Mouse (Mus musculus) kidney, adult 11 months (tissue): ENCODE results near the gene Elovl6.
A peak's percentile ranks its signal among the peaks of the same experiment; 100 is the strongest.

Experiments
- DNase-seq: peaks from one replicate; pipeline ENCODE4 v3.0.0; 2022

Elovl6 gene

DNA sequence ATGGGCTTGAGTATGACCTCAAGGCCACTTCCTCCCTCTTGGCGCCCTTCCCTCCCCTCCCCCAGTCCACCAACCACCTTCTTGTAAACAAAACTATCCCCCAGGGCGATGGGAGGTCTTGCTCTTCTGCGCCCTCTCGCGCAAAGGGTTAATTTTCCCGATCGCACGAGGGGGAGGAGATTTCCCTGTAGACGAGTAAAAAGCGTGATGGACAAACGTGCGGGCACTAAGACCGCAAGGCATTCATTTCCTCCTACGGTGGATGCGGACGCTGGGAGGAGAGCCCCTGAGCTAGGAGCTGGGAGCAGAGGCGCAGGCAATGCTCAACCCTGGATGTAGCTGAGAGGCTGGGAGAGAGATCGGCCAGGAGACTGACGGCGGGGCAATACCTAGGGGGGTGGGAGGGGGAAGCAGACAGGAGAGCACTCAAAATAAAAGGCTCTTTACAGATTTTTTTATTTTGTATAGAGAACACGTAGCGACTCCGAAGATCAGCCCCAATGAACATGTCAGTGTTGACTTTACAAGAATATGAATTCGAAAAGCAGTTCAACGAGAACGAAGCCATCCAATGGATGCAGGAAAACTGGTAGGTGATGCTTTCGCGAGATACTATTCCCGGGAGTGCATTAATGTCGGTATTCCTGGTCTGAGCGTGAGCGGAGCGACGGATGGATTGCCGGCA is at the start of gene Elovl6:
Gene Elovl6, plus strand, starts transcription at position 176 of the 685 bp plus-strand sequence.
- DNase-seq = peak; percentile 85

DNA sequence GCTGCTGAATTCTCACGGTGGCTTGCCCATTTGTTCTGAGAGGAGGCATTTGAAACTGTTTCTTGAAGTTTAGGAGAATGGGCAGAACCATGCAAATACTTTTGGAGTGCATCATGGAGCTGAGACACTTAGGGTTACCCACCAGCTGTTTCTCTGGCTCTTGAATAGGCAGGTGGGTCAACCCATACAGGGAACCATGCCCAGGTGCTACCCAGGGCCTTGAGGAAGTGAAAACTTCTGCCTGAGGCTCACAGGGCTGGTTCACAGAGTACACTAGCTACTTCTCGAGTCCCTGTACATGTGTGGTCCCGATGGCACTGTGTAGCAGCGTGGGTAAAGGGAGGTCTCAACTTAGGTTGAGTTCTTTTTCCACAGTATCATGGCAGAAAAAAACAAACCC is 43.4 kb upstream of the Elovl6 start:
- DNase-seq = no peak

DNA sequence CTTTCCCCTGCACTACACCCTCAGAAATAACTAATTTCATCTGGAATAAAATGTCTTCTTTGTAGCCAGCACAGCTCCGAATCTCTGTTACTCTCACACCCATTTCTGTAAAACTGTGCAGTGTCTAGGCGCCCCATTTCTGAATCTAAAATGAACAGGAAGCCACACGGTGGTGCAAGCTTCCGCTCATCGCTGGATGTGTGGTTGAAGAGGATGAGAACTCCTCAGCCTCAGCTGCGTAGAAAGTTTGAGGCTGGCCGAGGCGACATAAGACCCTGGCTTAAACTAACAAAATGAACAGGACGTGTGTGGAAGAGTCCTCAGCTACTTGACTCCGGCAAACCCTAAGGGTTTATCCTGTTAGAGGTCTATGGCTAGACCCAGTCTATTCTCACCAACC is 38.0 kb upstream of the Elovl6 start:
- DNase-seq = no peak

DNA sequence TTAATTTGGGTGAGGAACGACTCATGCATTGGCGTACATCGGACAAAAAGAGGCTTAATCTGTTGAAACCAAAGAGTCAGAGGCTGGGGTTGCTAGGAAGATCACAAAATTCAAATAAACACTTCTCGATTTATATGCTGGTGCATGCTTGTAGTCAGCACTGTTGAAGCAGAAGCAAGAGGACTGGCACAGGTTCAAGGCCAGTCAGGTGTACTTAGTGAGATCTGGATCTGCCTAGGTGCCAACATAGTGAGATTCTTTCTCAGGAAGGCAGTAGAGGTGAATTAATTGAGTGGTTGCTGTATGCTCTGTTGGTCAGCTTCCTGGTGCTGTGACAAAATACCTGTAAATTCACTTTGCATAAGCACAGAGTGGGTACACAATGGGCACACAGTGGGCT is 37.4 kb upstream of the Elovl6 start:
- no peak for DNase-seq

DNA sequence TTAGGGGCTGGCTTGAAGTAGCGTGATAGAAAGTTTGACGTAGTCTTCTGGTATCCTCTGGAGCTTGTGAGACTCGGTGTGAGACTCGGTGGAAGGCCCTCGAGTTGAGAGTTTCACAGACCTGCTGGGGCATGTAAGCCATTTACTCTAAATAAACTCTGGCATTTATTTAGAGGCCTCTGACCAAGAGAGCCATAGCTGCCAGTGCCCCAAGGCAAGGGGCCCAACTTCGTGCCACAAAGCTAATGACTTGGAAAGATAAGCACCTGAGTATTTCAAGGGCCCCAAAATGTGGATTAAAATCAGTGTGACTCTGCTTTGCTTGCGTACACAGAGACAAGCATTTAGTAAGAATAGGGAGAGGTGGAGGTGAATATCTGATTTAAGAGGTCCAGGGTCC is 28.4 kb upstream of the Elovl6 start:
- peak; percentile 80 for DNase-seq

DNA sequence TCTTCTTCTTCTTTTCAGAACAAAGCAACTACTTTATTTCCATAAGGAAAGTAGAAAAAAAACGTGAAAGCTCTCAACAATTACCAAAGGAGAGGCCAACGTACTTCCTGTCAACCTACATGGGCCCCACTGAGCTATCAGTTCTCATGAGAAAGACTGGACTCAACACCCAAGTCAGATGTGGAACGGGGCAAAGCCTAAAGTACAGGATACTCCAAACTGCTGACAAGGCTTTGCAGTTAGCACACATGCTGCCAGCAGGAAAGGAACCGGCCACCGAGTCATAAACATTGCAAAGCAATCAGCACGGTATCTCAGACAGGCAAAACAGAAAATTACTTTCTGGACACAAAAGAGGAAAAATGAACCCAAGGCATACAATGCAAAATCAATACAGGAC is 27.2 kb upstream of the Elovl6 start:
- DNase-seq = peak; percentile 23

DNA sequence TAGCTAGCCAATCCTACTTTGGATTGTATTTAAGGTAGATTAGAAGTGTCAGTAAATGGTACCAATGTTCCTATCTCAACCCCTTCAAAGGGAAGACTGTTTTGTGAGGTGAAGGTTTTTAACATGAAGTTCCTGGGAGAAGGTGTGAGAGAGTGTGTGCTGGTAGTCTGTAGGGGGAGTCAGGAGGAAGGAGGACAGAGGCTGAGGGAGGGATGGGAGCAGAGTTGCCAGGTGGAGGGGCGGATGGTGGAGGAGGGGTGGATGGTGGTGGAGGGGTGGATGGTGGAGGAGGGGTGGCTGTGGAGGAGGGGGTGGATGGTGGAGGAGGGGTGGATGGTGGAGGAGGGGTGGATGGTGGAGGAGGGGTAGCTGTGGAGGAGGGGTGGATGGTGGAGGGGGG is 24.4 kb upstream of the Elovl6 start:
- DNase-seq = no peak

DNA sequence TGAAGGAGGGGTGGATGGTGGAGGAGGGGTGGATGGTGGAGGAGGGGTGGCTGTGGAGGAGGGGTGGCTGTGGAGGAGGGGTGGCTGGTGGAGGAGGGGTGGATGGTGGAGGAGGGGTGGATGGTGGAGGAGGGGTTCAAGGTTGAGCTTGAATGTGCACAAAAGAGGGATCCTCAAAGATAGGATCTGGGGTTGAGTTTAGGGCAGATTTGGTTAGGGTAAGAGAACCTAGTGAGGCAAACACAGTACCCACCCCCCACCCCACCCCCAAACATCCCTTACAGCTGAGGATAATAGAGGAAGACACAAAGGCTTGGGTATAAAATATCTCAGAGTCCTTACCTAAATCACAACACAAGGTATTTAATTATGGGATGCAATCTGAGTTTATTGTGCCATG is 23.6 kb upstream of the Elovl6 start:
- no peak for DNase-seq

DNA sequence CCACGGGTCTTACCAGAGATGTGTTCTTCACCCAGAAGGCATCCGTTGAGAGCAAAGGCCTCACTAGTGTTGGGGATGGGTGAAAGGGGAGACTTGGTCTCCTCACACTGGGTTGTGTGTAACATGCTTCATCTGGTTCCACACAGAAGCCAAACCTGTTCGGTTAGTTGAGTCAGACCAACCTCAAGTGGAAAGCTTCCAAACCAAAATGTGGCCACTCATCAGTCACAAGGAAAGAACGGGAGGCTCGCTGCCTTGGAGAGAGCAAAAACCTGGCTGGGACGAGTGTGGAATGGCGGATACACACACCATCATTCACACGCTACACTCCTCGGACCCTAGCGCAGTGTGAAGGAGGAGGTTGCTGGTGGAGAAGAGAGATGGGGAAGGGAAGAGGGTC is 22.4 kb upstream of the Elovl6 start:
- DNase-seq = peak; percentile 57

DNA sequence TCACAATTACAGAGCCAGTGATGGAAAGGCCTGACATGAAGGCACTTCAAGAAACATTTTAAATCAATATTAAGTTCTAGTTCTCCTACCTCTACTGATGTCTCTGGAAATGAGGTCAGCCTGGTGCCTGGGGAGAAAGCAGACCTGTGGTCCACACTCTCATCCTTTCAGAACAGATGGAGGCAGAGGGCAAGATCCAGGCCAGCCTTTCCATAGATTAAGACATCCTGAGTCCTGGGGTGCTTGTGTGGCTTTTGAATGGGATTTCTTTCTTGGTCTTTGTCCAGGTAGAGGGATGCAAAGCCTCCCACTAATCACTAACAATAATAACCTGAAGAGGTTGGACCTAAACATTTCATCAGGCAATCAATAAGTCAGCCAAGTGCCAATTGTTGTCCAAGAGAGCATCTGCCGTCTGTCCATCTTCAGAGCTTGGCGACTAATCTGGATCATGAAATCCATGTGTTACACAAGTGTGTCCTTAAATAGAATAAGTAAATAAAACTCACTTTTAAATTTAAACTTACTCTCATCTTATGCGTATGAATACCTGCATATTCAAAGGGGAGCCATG is 16.2 kb upstream of the Elovl6 start:
- DNase-seq = no peak

DNA sequence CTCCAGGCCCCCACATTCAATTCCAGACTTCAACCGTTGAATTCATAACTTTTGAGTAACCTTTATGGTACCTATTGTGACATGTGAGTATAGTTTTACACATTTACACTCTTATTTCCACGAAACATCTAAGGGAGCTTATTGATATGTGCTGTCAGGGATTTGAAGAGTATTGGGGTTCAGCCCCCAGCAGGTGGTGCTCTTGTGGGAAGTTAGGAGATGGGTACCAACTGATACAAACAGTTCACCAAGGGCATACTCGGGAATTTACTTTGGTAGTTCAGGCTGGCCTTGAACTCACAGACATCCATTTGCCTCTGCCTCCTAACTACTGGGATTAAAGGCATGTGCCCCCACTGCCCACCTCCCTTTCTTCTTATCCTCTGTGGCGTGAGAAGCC is 11.7 kb upstream of the Elovl6 start:
- no peak for DNase-seq

DNA sequence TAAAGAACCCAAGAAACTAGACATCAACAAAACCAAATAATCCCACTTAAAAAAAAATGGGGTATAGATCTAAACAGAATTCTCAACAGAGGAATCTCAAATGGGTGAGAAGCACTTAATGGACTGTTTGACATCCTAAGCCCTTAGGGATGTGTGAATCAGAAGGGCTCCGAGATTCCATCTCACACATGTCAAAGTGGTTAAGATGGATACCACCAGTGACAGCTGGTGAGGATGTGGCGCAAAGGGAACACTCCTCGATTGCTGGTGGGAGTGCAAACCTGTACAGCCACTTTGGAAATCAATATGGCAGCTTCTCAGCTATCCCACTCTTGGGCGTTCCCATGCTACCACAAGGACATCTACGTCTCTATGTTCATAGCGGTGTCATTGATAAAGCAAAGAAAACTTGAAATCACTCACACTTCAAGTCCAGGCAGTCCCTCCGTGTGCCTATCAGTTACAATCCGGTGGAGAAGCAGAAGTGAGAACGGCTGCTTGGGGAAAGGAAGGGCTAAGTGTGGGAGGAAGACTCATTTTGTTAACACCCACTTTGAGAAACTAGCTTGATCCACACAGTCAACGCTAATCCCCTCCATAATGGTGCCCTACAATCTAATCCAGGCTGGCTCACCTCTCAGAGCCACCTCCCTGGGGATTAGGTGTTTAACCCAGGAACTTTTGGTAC is 8.6 kb upstream of the Elovl6 start:
- no peak for DNase-seq

DNA sequence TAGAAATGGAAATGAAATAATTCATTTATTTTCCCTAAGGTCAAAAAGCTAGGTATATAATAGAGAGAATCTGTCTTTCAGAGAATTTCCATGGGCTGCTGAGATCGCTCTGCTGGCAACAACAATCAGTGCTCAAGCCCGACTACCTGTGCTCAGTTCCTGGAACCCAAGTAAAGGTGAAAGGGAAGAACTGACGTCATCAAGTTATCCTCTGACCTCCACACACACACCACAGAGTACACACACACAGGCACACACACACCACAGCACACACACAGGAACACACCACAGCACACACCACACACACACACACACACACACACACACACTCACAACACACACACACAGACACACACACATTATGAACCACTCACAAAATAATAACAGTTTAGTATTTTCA is 5.1 kb upstream of the Elovl6 start:
- no peak for DNase-seq

DNA sequence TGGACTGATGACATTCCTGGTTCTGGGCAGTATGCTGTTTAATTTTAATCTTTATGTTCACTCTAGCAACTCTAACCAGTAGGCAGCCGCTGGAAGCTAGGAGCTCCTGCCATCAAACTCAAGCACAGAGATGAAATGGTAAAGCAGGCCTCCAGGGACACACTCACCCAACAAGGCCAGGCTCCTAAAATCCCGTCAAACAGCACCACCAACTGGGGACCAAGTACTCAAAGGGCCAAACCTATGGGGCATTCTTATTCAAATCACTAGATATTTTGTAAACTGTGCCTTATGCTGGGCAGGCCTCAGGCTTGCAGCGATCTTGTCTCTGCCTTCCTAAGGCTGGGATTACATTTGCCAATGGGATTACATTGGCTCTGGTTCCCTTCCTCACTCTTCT is 2.8 kb upstream of the Elovl6 start:
- no peak for DNase-seq

DNA sequence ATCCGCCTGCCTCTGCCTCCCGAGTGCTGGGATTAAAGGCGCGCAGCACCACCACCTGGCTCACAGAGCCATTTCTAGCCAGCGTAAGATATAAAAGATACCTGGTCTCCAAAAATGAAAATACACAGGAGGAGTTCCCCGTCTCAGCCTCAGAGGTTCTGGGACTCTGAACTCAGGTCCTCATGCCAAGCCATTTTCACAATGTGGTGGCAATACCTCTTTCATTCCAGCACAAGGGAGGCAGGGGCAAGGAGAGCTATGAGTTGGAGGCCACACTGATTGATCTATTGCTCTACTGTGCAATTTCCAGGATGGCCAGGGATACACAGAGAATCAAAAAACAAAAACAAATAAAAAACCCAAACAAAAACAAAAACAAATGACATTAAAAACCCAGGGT is 1.7 kb upstream of the Elovl6 start:
- DNase-seq = no peak

DNA sequence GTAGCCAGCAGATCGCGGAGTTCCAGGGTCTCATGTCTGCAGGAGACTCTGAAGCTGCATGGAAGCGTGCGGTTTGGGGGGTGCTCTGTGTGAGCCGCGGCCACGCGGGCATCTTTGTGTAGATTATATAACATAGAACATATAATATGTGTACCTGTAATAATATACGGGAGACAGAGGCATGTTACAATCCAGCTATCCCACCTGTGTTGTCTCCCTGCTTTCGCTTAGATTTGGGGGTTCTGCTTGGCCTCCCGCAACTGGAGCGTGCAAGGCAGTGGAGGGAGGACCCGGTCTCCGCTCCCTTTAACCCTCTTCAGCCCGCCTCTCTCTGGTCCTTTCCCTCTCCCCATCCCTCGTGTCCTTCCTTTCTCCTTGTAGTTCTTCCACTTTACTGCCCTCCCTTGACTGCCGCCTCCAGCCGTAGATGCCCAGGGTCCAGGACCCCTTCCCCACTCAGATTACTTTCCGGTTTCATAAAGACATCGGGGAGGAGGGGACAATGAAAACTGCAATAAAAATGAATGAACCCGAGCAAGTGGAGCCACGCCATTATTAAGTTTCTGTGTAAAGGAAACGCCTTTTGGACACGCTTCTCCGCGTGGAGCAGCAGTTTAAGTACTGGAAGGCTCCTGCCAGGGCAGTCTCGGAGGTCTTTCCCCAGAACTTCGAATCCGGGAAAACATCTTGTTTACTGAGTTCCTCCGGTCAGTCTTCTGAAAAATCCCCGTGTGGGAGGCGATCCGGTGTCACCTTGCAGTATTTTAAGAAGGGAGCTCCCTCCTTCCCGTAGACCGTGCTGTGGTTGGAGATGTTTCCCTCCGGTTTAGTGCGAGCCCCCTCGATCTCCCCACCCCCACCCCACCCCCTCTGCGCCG is 949 bp downstream of the Elovl6 start:
- peak; percentile 40 for DNase-seq

DNA sequence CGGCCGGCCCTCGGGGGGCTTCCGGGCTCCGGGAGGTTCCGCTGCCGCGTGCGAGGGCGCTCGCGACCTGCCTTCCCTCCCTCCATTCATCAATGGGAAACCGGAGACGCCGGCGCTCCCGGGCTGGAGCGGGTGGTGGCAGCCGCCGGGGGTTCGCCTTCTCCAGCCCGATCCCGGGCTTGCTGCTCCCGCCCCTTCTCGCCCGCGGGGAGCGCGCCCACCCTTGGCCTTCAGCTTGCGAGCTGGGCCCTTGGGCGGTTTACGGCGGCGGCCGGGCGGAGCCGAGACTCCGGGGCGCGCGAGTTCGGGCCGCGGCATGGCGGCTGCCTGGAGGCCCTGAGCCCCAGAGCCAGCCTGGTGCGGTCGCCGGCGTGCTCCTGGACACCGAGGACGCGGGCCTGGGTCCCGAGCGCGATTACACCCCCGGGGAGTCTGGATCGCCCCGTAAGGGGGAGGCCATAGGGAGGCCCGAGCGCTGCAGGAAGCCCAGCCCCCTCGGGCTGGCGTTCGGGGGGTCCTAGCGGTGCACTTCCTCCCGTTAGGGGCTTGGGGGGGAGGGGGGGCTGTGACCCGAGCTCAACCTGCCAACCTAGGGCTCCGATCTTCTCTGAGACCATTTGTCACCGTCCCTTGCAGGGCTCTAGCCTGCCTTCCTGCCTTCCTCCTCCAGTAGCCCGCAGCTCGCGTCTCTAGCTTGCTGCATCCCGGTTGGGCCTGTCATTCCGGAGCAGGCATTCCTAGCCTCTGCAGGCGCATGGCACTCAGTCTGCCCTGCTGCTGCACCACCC is 1.8 kb downstream of the Elovl6 start:
- DNase-seq = peak; percentile 69

DNA sequence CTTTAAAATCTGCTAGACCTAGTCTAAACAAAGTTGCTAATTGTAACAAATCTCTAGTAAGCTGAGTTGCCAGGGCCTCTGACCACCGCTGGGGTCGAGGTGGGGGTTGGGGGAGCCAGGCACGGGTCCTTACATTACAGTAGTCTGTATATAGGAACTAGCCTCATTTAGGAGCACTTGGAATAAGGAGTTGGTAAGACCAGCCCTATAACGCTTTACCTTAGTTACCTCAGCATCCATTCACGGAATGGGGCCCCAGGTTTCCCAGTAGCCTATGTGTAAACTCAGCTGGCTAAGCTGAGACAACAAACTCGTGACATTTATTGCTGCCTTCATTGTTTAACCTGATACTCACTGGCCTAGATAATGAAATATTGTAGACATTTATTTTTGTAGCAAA is 3.3 kb downstream of the Elovl6 start:
- DNase-seq = no peak

DNA sequence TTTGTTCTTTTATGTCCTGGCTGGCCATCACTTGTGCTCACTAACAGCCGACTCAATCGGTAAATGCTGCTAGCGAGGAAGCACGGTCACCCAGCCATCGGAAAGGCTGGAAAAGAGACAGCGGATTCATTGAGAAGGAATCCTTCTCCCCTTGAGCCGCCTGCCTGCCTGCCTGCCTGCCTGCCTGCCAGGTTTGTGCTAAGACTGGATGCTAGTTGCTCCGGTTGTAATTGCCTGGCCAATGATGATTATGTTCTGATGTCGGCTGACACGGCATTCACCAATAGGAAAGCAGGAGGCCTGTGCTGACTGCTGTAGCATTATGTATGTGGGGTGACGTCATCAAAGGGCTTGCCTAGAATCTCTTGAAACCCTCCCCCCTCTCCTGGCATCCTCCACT is 4.0 kb downstream of the Elovl6 start:
- peak; percentile 93 for DNase-seq

DNA sequence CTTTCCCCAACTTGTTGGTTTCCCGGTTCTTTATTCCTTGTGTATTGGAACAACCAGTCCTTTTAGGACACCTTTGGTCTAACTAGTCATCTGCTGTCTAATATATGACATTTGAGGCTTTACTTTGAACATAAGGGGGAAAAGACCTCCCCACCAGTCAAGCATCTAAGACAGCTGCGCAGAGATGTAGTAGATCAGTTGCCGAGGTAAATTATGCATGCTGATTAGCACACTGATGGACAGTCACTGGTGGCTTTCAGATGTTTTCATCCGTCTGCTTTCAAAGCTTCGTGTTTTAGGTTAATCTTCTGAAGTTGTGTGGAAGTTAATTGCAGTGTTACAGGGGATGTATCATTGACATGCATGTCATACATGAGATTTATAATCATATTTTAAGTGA is 5.8 kb downstream of the Elovl6 start:
- DNase-seq = no peak

DNA sequence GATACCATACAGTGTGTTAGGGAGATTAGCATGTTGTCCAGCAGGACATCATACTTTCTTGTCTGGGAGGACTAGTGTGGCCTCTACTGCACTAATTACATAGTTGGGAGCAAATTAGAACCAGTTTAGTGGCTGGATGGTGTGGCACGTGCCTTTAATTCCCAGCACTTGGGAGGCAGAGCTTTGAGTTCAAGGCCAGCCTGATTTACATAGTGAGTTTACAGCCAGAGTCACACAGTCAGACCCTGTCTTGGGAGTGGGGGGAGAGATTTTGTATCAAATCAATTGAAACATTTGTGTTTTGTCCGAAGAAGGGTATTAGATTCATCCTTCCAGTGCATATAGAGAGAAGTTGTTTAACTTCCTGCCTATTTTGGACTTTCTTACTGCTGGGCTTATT is 8.7 kb downstream of the Elovl6 start:
- no peak for DNase-seq

DNA sequence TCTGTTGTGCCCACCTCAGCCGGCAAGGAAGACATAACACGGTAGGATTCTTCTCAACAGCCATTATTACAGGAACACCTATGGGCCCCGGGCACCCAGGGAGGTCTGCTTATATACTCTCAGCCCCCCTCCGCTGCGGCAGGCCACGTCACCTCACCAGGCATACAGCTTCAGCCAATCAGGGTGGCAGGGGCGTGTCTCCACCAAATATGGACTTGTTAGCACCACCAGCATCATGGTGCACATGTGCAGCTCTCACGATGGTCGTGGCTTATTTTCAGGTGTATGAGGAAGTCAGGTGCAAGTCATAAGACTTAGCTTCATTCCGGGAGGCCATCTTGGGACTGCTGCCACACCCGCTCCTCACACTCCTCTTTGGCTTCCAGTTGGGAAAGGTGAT is 9.3 kb downstream of the Elovl6 start:
- DNase-seq = no peak

DNA sequence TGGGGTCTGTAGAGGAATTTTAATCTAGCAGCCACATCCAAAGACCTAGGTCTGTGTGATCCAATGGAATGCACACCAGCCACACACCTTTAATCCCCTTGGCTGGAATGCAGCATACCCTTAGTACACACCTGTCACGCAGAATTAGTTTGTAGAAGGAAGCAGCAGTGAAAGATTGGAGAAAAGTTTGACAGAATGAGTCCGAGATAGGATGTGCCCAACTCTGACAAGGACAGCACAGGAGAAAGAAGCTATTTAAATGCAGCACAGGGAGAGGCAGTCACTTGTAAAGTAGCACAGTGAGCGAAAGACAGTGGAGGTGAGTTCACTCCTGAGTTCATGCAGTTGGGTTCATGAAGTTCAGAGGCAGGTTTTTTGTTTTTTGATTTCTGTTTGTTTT is 11.2 kb downstream of the Elovl6 start:
- DNase-seq = no peak
